Mouse (Mus musculus) embryonic fibroblast, embryonic 13.5 days (primary cell): ENCODE results near the gene B3gnt6. TPM values are rescaled to one million over a fixed set of nuclear protein-coding genes. Genes with fewer than 3 reads are reported as not detected.

Experiments
- H3K27ac ChIP-seq: 2 replicates; pipeline ENCODE4 v1.5.1; 2012; ENCODE audit warnings: low read length, control low read depth, inconsistent platforms; ENCODE audit not compliant: insufficient read depth
- H3K4me1 ChIP-seq: 2 replicates; pipeline ENCODE4 v1.6.1; 2011; ENCODE audit warnings: low read length; ENCODE audit not compliant: control insufficient read depth, insufficient read depth
- H3K4me3 ChIP-seq: 2 replicates; pipeline ENCODE4 v1.5.1; 2011; ENCODE audit warnings: mild to moderate bottlenecking, control low read depth, low read length; ENCODE audit not compliant: insufficient read depth
- CTCF ChIP-seq: IDR thresholded peaks from 2 replicates; pipeline ENCODE4 v1.5.1; 2011; ENCODE audit warnings: mild to moderate bottlenecking, control low read depth, low read length, moderate library complexity, borderline replicate concordance; ENCODE audit not compliant: insufficient read depth
- POLR2A ChIP-seq: IDR thresholded peaks from 2 replicates; pipeline ENCODE4 v1.6.1; 2011; ENCODE audit warnings: low read depth, mild to moderate bottlenecking, control low read depth, low read length, moderate library complexity
- polyA plus RNA-seq: library from polyadenylated mRNA; stranded (reverse); fragments of >200 nt; gene quantifications from 2 replicates; pipeline ENCODE4 v1.2.4, GENCODE M21; 2011; ENCODE audit warnings: low read depth; ENCODE audit not compliant: missing spikeins, insufficient read length

Gene B3gnt6
- polyA plus RNA-seq, 1 experiment: not detected

DNA sequence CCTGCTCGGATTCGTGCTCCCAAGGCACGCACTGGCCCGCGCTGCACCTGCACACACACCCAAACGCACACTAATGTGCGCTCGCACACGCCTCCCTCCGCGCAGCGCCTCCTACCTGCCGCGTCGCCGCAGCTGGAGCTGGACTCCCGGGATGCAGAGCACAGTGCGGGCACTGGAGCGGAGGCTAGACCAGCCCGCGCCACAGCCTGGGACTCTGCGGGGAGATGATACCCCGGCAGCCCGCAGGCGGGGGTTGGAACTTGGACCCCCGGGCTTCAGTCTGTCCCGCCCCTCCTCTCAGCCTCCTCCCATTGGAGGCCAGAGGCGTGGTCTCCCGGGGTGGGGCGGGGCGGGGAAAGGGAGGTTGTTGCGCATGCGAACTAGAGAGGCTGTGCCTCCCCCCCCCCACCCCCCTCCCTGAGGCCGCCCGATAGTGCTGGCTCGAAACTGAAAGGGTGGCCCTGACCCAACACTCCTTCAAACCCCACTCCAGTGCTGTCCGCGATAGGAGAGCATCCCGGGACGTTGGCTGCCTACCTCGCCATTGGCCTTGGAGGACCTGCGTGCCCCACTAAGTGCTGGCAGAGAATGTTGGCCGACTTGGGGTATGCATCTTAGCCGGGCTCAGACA, 21.2 kb downstream of the B3gnt6 start, which contains the start of gene Capn5:
Gene Capn5, minus strand, starts transcription at position 346 of the 631 bp plus-strand sequence.
- peak; percentile 71; the same call in 1 of the 2 replicates for TF ChIP-seq CTCF
- peak; percentile 81 for TF ChIP-seq POLR2A
- Histone ChIP-seq H3K27ac (peak within 1 kb of the TSS; percentile 48), H3K4me3 (peak within 1 kb of the TSS; percentile 59), H3K4me1 (no peaks in the 10 kb centered on the region)

DNA sequence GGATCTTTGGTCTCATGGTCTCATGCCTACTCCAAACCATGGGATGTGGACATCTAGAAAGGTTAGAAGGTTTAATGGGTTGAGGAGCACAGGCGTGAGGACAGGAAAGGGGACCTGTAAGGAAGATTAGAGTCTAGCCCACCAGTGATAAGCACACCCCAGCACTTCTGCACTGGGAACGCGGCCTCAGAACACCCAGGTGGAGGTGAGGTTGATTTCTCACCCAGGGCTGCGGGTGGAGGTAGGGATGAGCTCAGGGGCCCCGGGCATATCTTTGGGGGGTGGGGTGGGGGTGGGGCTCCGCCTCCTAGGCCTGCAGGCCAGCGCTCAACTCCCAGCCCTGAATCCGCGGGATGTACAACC, 21.7 kb downstream of the B3gnt6 start:
- TF ChIP-seq CTCF (no peak), POLR2A (no peak)
- peak overlapping the region; percentile 59 for H3K4me3 ChIP-seq
- H3K27ac ChIP-seq: no peak overlapping the region
- no peaks in the 10 kb centered on the region for H3K4me1 ChIP-seq

DNA sequence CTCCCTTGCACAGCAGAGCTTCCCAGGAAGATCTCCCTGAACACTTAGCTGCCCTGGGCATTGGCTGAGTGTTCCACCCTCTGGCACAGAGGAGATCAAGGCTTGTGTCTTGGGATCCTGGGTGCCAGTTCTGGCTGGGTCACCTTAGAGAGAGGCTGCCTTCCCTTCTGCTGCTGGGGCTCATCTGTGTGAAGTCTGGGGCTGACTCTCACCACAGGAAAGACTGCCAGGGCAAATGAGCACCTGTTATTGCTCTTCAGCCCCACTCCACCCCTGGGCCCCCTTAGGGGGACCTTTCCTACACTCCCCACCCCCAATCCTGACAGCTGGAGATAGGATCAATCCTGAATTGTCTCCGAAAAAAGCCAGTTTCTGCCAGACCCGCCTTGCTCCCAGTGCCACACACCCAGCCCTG, 22.2 kb downstream of the B3gnt6 start:
- H3K27ac ChIP-seq: no peak overlapping the region
- H3K4me1 ChIP-seq: no peaks in the 10 kb centered on the region
- no peak overlapping the region for H3K4me3 ChIP-seq
- TF ChIP-seq POLR2A (no peak), CTCF (no peak)

DNA sequence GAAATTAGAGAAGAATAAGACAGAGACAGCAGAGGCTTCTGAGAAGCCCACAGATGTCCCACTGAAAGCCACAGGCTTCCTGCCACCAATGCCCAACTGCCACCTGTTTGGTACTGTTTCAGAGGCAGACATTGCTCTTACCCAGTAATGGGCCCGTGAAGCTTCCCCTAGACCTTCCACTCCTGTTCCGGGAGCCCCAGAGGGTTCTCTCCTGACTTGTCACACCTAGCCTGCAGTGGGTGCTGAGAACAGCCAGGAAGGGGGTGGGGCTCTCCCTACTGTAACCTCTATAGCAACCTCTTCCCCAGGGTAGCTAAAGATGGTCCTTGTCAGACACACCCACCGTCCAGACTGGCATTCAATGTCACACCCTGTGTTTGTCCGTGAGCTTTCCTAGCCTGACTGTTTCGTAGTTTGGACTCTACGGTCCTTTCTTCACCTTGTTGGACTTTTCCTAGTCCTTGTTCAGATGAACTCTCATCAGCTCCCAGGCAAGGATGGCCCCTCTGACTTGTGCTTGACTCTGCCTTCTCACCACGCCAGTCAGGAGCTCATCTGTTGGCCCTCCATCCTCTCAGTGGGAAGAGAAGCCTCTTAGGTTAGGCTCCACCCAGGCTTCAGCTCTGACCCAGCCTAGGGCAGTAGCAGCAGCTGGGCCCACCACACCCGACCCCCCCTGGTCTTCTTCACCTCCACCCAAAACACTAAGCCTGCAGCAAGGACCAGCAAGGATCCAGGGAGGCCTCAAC, 22.8 kb downstream of the B3gnt6 start:
- H3K4me3 ChIP-seq: no peak overlapping the region

DNA sequence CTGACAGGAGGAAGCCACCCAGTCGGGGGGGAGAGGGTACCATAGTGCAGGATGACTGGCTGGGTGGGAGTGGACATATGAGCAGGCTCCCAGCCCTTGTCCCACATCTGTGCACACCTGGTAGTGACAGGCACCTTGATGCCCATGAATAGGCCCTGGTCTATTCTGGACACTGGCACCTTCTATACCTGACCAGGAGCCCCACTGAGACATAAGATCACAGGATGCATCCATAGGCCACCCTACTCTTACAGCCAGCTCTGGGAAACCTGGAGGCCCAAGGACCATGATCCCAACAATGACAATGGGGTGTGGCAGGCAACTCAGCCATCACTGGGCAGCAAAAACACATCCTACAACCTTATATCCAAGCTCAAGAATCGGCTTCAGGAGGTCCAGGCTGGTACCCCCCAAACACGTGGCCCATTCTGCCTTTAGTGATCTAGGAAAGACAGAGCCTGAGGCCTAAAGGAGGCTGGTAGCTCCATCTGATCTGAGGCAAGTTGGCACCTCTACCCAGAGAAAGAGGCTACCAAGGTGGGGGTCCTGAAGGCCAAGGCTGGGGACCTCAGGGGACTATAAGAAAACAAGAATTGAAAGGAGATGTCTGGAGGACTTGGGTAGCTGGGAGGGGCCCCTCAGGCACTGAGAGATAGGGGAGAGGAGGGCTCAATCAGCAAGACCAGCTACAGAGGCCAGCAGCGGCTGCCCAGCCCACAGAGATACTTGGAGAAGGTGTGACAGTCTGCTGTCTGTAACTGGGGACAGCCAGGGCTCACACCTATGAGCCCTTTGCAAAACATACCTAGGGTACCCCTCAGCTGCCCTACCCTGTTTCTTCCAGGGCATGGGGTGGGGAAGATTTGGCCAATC, 24.2 kb downstream of the B3gnt6 start:
- no peak overlapping the region for H3K27ac ChIP-seq
- no peak overlapping the region for H3K4me3 ChIP-seq
- H3K4me1 ChIP-seq: no peaks in the 10 kb centered on the region
- no peak for TF ChIP-seq CTCF
- no peak for TF ChIP-seq POLR2A

More for the DNA sequence above, 22.8 kb downstream of the B3gnt6 start:
- Histone ChIP-seq H3K4me1 (no peaks in the 10 kb centered on the region), H3K27ac (no peak overlapping the region)
- TF ChIP-seq POLR2A (no peak), CTCF (no peak)

DNA sequence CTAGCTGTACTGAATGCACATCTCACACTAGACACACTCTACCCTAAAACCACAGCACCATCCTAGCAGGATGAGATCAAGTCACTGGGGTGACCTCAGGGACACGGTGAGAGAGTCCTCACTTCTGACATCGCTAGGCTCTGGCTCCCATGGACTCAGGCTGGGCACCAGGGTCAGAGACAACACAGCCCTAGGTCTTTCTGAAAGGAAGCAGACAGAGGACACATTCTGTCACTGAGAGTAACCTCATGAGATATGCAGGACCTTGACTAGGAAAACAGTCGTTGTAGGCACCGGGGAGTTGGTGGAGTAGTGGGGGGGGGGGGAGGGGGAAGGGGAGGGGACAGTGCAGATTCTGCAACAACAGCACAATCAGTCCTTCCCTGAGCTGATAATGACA, 25.9 kb downstream of the B3gnt6 start:
- Histone ChIP-seq H3K27ac (no peak overlapping the region), H3K4me1 (no peaks in the 10 kb centered on the region), H3K4me3 (no peak overlapping the region)
- TF ChIP-seq CTCF (no peak), POLR2A (no peak)

DNA sequence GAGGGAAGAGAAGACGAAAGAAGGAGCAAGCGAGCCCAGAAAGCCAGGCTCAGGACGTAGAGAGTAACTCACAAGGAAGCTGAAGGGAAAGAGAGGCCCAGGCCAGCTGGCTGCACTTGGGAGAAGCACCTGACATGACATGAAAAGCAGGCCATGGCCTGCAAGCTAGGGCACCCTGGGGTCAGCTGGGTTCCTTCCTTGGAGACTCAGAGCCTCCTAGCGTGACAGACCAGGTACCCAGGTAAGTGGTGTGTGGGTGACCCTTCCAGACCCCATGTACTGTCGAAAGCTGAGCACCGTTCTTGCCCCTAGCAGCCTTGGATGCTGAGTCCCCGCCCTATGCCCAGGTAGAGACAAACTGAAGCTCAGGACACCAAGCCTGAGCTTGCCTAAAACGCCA, 26.6 kb downstream of the B3gnt6 start:
- no peaks in the 10 kb centered on the region for H3K4me1 ChIP-seq
- TF ChIP-seq CTCF (no peak), POLR2A (no peak)
- no peak overlapping the region for H3K4me3 ChIP-seq
- H3K27ac ChIP-seq: no peak overlapping the region

DNA sequence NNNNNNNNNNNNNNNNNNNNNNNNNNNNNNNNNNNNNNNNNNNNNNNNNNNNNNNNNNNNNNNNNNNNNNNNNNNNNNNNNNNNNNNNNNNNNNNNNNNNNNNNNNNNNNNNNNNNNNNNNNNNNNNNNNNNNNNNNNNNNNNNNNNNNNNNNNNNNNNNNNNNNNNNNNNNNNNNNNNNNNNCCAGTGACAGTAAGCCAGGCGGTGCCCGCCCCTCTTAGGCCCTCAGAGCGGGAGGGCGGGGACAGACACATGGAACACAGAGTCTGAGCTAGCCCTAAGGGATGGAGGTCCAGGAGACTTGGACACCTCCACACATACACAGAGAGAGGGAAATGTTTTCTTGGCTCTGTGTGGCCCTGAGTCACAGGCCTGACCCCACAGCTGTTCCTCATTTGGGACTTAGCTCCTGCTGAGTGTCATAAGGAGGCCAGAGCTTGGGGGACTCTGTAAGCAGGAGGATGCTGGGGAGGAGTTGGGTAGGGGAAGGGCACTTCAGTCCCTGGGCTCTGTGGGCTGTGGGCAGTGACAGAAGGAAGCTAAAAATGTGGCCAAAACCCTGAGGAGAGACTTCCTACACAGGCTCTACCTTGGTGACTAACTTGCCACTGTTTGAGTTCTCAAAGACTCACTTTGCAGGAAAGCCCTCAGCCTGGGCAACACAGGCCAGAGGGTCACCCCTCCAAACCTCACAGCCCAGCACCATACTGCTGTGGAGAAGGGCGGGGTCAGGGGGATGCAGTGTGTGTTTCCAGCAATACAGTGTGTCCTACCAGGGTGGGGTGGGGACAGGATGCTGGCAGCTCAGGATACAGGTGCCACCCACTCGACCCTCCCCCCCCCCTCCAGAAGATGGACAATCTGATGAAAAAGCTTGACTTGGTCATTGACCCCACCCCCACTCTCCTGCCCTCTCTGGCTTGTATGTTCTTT, 27.9 kb downstream of the B3gnt6 start:
- TF ChIP-seq CTCF: no peak
- TF ChIP-seq POLR2A: no peak
- H3K4me1 ChIP-seq: no peaks in the 10 kb centered on the region
- no peak overlapping the region for H3K4me3 ChIP-seq
- H3K27ac ChIP-seq: peak overlapping the region; percentile 84

DNA sequence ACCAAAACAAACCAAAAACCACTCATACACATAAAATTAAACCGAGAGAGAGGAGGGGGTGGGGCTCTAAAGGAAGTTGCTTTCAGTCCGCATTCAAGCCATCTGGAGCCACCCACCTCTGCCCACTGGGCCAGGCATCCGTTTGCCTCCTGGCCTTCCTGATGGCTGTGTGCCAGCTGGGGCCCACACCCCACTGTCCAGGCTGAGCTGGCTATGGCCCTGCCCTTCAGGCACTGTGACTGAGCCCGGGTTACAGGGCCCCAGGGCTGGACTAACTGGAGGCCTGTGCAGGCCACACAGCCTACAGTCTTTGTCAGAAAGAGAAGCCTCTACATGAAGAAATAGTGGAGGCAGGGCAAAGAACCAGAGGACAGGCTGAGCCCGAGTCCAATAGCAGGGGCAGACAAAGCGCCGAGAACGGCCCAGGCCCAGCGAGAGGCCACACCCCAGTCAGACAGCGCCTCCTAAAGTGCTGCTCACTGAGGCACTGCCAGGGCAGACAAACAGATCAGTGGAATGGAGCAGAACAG, 34.2 kb downstream of the B3gnt6 start:
- Histone ChIP-seq H3K27ac (peak overlapping the region; percentile 11; the same call in 1 of the 2 replicates), H3K4me3 (no peak overlapping the region), H3K4me1 (peaks cover 3% of the 10 kb centered on the region)
- TF ChIP-seq POLR2A (no peak), CTCF (no peak)
